ENCODE assay signal across 8 mouse cellular contexts in the genomic region with DNA sequence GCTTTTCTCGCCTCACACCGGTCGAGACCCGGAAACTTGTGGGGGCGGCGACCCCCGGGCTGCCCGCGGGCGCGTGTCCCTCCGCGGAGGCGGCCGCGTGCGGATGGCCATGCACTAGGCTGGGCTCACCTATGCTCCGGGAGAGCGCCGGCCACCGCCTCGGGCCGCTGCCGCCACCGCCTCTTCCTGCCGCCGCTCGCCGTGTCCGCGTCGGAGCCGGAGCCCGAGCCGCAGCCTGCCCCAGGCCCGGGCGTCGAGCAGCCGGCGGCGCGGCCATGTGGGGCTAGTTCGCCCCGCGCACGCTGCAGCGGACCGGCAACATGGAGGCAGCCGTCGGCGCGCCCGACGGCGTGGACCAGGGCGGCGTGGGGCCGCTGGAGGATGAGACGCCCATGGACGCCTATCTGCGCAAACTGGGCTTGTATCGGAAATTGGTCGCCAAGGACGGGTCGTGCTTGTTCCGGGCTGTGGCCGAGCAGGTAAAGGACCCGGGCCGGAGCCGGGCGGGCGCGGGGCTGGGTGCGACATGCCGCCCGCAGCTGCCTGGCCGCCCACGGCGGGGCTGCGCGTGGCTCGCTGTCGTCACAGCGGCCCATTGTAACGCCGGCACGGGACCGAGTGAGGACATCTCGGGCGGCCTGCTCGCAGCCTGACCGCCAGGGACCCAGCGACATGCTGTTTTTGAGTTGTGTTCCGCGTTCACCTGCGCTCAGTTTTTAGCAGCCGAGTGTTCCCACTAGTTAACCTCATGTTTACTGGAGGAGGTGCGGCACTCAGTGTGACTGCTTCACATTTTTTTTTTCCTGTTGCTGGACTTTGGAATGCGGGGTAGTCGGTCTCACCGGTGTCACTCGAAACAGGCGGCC. TPM values are rescaled to one million over a fixed set of nuclear protein-coding genes. Genes with fewer than 3 reads are reported as not detected.
DNase-seq lines count a peak whose midpoint lies in the region; ATAC-seq and TF ChIP-seq lines count a peak whose summit lies in the region.

TSS of gene Otud4 (plus strand) at position 33 of the 866 bp plus-strand sequence.

- H3K36me3 ChIP-seq in forebrain, embryonic 12.5 days (replicated peaks): peaks cover 8% of the 10 kb centered on the region
- H3K36me3 ChIP-seq in heart, embryonic 15.5 days: peaks cover 8% of the 10 kb centered on the region; the same call in 1 of the 2 replicates
- H3K36me3 ChIP-seq in liver, embryonic 13.5 days: peaks cover 13% of the 10 kb centered on the region
- no peaks in the 10 kb centered on the region for H3K36me3 ChIP-seq in stomach, embryonic 16.5 days (ENCODE audit: control insufficient read depth, insufficient read depth, low read length)

- H3K9ac ChIP-seq in forebrain, embryonic 12.5 days: peak within 1 kb of the TSS; percentile 91
- peak within 1 kb of the TSS; percentile 96 for H3K9ac ChIP-seq in heart, embryonic 15.5 days
- H3K9ac ChIP-seq in liver, embryonic 13.5 days: peak within 1 kb of the TSS; percentile 96
- H3K9ac ChIP-seq in stomach, embryonic 16.5 days (ENCODE audit: low read length): peak within 1 kb of the TSS; percentile 94

- H3K27ac ChIP-seq in forebrain, embryonic 12.5 days: peak within 1 kb of the TSS; percentile 95
- peak within 1 kb of the TSS; percentile 99 for H3K27ac ChIP-seq in heart, embryonic 15.5 days
- H3K27ac ChIP-seq in liver, embryonic 13.5 days: peak within 1 kb of the TSS; percentile 97
- peak within 1 kb of the TSS; percentile 98 for H3K27ac ChIP-seq in stomach, embryonic 16.5 days (ENCODE audit: low read length)

- TF ChIP-seq POLR2A in brain, embryonic 14.5 days (IDR thresholded peaks at IDR 0.05; ENCODE audit: borderline replicate concordance, extremely low read depth, insufficient read depth, insufficient read length, poor library complexity, severe bottlenecking): no peak

- H3K27me3 ChIP-seq in forebrain, embryonic 12.5 days: no peaks in the 10 kb centered on the region
- no peaks in the 10 kb centered on the region for H3K27me3 ChIP-seq in heart, embryonic 15.5 days
- H3K27me3 ChIP-seq in liver, embryonic 13.5 days: no peaks in the 10 kb centered on the region
- no peaks in the 10 kb centered on the region for H3K27me3 ChIP-seq in stomach, embryonic 16.5 days (ENCODE audit: control insufficient read depth, insufficient read depth, low read length)

- peak; percentile 28 for DNase-seq in CD8-positive naive resting alpha-beta T cell, adult 2 months (ENCODE audit: low read depth in 2 of 2, low spot score in 2 of 2)
- peak; percentile 65 for DNase-seq in brain, embryonic 14.5 days (ENCODE audit: low read depth)
- DNase-seq in kidney, postnatal 14 days: peak; percentile 64
- peak; percentile 54 for DNase-seq in liver, embryonic 13.5 days
- DNase-seq in naive thymus-derived CD4-positive, alpha-beta T cell, adult 2 months (ENCODE audit: low read depth): peak; percentile 61

- under 1% methylated on average over 96 of the region's 103 CpGs for WGBS in forebrain, embryonic 12.5 days
- WGBS in heart, embryonic 15.5 days: under 1% methylated on average over 103 of the region's 103 CpGs
- under 1% methylated on average over 101 of the region's 103 CpGs for WGBS in liver, embryonic 13.5 days (ENCODE audit: insufficient replicate concordance)
- under 1% methylated on average over 99 of the region's 103 CpGs for WGBS in stomach, embryonic 16.5 days

- H3K9me3 ChIP-seq in forebrain, embryonic 12.5 days: no peaks in the 10 kb centered on the region
- H3K9me3 ChIP-seq in heart, embryonic 15.5 days (replicated peaks): no peaks in the 10 kb centered on the region
- no peaks in the 10 kb centered on the region for H3K9me3 ChIP-seq in liver, embryonic 13.5 days (replicated peaks)
- H3K9me3 ChIP-seq in stomach, embryonic 16.5 days (replicated peaks; ENCODE audit: control insufficient read depth, low read length): no peaks in the 10 kb centered on the region

- peak within 1 kb of the TSS; percentile 87 for H3K4me3 ChIP-seq in forebrain, embryonic 12.5 days (replicated peaks)
- peak within 1 kb of the TSS; percentile 96 for H3K4me3 ChIP-seq in heart, embryonic 15.5 days
- peak within 1 kb of the TSS; percentile 96 for H3K4me3 ChIP-seq in liver, embryonic 13.5 days (replicated peaks)
- H3K4me3 ChIP-seq in stomach, embryonic 16.5 days (replicated peaks; ENCODE audit: low read length): peak within 1 kb of the TSS; percentile 98

- peak within 1 kb of the TSS; percentile 68 for H3K4me2 ChIP-seq in forebrain, embryonic 12.5 days
- H3K4me2 ChIP-seq in heart, embryonic 15.5 days: peak within 1 kb of the TSS; percentile 71
- peak within 1 kb of the TSS; percentile 82 for H3K4me2 ChIP-seq in liver, embryonic 13.5 days
- H3K4me2 ChIP-seq in stomach, embryonic 16.5 days (ENCODE audit: low read depth, low read length): peak within 1 kb of the TSS; percentile 75

- H3K4me1 ChIP-seq in forebrain, embryonic 12.5 days: peaks cover 27% of the 10 kb centered on the region
- peaks cover 28% of the 10 kb centered on the region for H3K4me1 ChIP-seq in heart, embryonic 15.5 days (replicated peaks)
- peaks cover 36% of the 10 kb centered on the region for H3K4me1 ChIP-seq in liver, embryonic 13.5 days (replicated peaks)
- H3K4me1 ChIP-seq in stomach, embryonic 16.5 days (ENCODE audit: control insufficient read depth, insufficient read depth, low read length): peaks cover 23% of the 10 kb centered on the region

- peak; percentile 28; the same call in 1 of the 2 replicates for TF ChIP-seq CTCF in brain, embryonic 14.5 days (IDR thresholded peaks at IDR 0.05; ENCODE audit: borderline replicate concordance, extremely low read depth, insufficient read depth, insufficient read length)

- ATAC-seq in forebrain, embryonic 12.5 days (ENCODE audit: low FRiP score): peak; percentile 71
- ATAC-seq in heart, embryonic 15.5 days (replicated peaks; ENCODE audit: insufficient number of reproducible peaks, insufficient read depth, low FRiP score, low read depth): peak; percentile 59
- ATAC-seq in liver, embryonic 13.5 days (ENCODE audit: low read depth): peak; percentile 33
- ATAC-seq in stomach, embryonic 16.5 days (ENCODE audit: insufficient read depth, low FRiP score): peak; percentile 46

RNA-seq across cellular contexts. Expression of gene Otud4, which starts in this region (rescaled TPM):
- 27.1 and 28.9 TPM in 2 replicates for polyA plus RNA-seq in brain, embryonic 14.5 days (2012; rRNA removed)
- 24.8 and 25.7 TPM in 2 replicates for polyA plus RNA-seq in forebrain, embryonic 12.5 days (2016; fragmentation: Nextera tagmentation; extraction: Ambion mirVana)
- polyA plus RNA-seq in heart, embryonic 15.5 days (2015; fragmentation: Nextera tagmentation; extraction: Ambion mirVana): 11.6 and 13.3 TPM in 2 replicates
- polyA plus RNA-seq in liver, embryonic 13.5 days (2015; fragmentation: Nextera tagmentation; extraction: Ambion mirVana): 6.6 and 8.5 TPM in 2 replicates
- polyA plus RNA-seq in stomach, embryonic 16.5 days (2015; fragmentation: Nextera tagmentation; extraction: Ambion mirVana): 11.5 and 12.3 TPM in 2 replicates

Comparison
In these comparisons a context has a peak if more than half of its experiments do, and no peak if none do; other contexts are left out.
1. Peak in every context shown above with its lines: DNase-seq, ATAC-seq, H3K4me3 ChIP-seq and H3K27ac ChIP-seq.